Mouse (Mus musculus): ENCODE results near the gene Mrm3.

DNA sequence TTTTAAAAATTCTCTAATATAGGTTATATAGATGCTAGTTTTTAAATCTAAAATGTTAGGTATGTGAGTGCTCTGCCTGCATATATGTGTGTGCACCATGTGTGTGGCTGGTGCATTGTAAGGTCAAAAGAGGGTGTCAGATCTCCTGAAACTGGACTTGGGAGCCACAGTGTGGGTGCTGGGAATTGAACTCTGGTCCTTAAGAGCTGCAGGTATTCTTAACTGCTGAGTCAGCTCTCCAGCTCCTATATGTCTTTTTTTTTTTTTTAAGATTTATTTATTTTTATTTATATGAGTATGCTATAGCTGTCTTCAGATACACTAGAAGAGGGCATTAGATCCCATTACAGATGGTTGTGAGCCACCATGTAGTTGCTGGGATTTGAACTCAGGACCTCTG is 2.9 kb downstream of the Mrm3 start:
- no peak for TF ChIP-seq CTCF (IDR thresholded peaks at IDR 0.05)
- TF ChIP-seq EP300 (IDR thresholded peaks at IDR 0.05; ENCODE audit: insufficient read depth, low read depth, low read length) = no peak
- no peak for TF ChIP-seq POLR2A (IDR thresholded peaks at IDR 0.05; ENCODE audit: insufficient read depth, low read depth, low read length)

Data from heart, adult 2 months (tissue).